Mouse (Mus musculus): ENCODE data around the gene Faf2.

DNA sequence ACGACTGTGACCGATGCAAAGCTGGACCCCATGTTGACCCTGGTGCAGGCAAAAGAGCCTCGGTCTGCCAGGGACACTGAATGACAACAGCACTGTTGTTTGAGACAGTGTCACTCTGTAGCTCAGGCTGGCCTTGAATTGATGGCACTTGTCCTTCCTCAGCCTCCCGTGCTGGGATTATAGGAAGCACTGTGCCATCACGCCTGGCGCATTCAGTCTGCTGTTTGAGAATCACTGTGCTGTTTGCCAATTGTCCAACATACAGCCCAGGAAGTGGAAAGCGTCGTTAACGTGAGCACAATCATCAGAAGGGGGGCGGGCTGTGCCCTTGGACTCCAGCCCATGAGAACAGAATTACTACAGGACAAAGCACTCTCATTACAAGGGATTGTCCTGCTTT lies 39.5 kb upstream of the Faf2 start:
- TF ChIP-seq CTCF (IDR thresholded peaks at IDR 0.05; ENCODE audit: low read depth) = no peak
- no peak for TF ChIP-seq EP300 (optimal IDR thresholded peaks at IDR 0.05)
